ENCODE assay signal across 11 mouse cellular contexts in the genomic region with DNA sequence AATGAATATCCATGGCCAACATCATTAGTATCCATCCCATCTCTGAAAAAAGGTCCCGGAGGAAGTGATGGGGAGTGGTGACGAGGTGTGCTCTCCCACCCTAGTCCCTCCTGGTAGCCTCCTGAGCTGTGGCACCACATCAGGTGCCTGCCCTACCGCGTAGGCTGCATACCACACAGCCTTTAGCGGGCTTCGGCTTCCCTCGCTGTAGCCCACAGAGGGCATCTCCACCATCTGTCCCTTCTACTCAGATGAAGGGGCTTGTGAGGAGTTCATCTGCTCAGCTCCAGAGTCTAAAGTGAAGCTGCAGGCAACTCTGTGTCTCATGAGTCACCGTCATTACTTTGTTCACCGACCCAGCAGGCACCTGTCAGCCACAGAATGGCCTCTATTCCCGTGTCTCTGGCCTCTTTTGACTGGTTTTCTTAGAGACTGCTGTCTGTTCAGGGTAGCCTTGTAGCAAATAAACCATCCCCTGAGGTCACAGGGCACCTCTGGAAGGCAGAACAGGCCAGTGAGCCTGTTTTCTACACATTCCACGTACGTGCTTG.
DNase-seq lines count a peak whose midpoint lies in the region; ATAC-seq and TF ChIP-seq lines count a peak whose summit lies in the region.
"Had no signal": no experiment of that assay in that cellular context is flagged by ENCODE, and none has a peak within 500 bp of the region (broad histone marks: within the 10 kb centered on the region; RNA-seq: fewer than 3 reads in every experiment).

No protein-coding gene starts in this region.

- H3K27me3 ChIP-seq in intestine, embryonic 15.5 days (replicated peaks), result no peaks in the 10 kb centered on the region

- peak overlapping the region; percentile 20; the same call in 1 of the 2 replicates for H3K4me3 ChIP-seq in gastrocnemius, adult 2 months
- no peak overlapping the region for H3K4me3 ChIP-seq in layer of hippocampus, adult 2 months
- H3K4me3 ChIP-seq in intestine, embryonic 15.5 days (replicated peaks), result no peak overlapping the region

- no peak for TF ChIP-seq POLR2A in brain, embryonic 14.5 days (IDR thresholded peaks at IDR 0.05; ENCODE audit: borderline replicate concordance, extremely low read depth, insufficient read depth, insufficient read length, poor library complexity, severe bottlenecking)

- no peaks in the 10 kb centered on the region for H3K9me3 ChIP-seq in intestine, embryonic 15.5 days

- H3K4me1 ChIP-seq in intestine, embryonic 15.5 days (replicated peaks), result peaks cover 28% of the 10 kb centered on the region

- no peaks in the 10 kb centered on the region for H3K36me3 ChIP-seq in intestine, embryonic 15.5 days

- WGBS in intestine, embryonic 15.5 days, result 86% methylated on average over 12 of the region's 12 CpGs

- H3K4me2 ChIP-seq in intestine, embryonic 15.5 days (replicated peaks), result no peak overlapping the region

- H3K27ac ChIP-seq in gastrocnemius, adult 2 months, result peak overlapping the region; percentile 84
- peak overlapping the region; percentile 75 for H3K27ac ChIP-seq in layer of hippocampus, adult 2 months
- H3K27ac ChIP-seq in intestine, embryonic 15.5 days, result peak overlapping the region; percentile 59
- H3K27ac ChIP-seq: liver, embryonic 14.5 days had no signal

- TF ChIP-seq CTCF in gastrocnemius, adult 2 months (IDR thresholded peaks at IDR 0.05), result no peak
- TF ChIP-seq CTCF in layer of hippocampus, adult 2 months (conservative IDR thresholded peaks at IDR 0.05), result no peak
- TF ChIP-seq CTCF in brain, embryonic 14.5 days (IDR thresholded peaks at IDR 0.05; ENCODE audit: borderline replicate concordance, extremely low read depth, insufficient read depth, insufficient read length), result no peak

- no peak overlapping the region for H3K9ac ChIP-seq in intestine, embryonic 15.5 days
- H3K9ac ChIP-seq: liver, embryonic 14.5 days had no signal

- no peak for DNase-seq in gastrocnemius, adult 2 months
- DNase-seq in gastrocnemius, adult 18-20 months (ENCODE audit: low spot score), result no peak
- DNase-seq in layer of hippocampus, adult 2 months (ENCODE audit: low spot score in 2 of 2), result no peak
- no peak for DNase-seq in layer of hippocampus, adult 8-10 months (ENCODE audit: low spot score in 2 of 2)
- peak; percentile 38 for DNase-seq in brain, embryonic 14.5 days (ENCODE audit: low read depth)
- no peak for DNase-seq in right cerebral cortex, postnatal 36 days (ENCODE audit: low spot score in 2 of 2)
- DNase-seq in natural killer cell, adult 2 months (ENCODE audit: low spot score in 2 of 2), result no peak
- DNase-seq: embryo, embryonic 11 days; thymus, postnatal 36 days had no signal

- peak; percentile 2; the same call in 1 of the 2 replicates for ATAC-seq in intestine, embryonic 15.5 days

- intact Hi-C loops in gastrocnemius, adult 2 months (cut with DNase I), result no loop called here
